Mouse (Mus musculus) small intestine, adult 2 months (tissue): ENCODE data around the gene Zfp790. TPM values are rescaled to one million over a fixed set of nuclear protein-coding genes. Genes with fewer than 3 reads are reported as not detected.
A peak's percentile ranks its signal among the peaks of the same experiment; 100 is the strongest.

Source experiments
- H3K27ac ChIP-seq: fragments of 200-500 bp; 2 replicates; pipeline ENCODE4 v1.5.1; 2012; ENCODE audit warnings: low read depth, low read length, control low read depth, inconsistent platforms; ENCODE audit not compliant: insufficient read depth
- H3K27me3 ChIP-seq: fragments of 200-500 bp; 2 replicates; pipeline ENCODE4 v1.6.1; 2012; ENCODE audit warnings: mild to moderate bottlenecking, moderate library complexity, low read length, inconsistent platforms; ENCODE audit not compliant: control insufficient read depth, insufficient read depth
- H3K36me3 ChIP-seq: fragments of 200-500 bp; 2 replicates; pipeline ENCODE4 v1.6.1; 2012; ENCODE audit warnings: mild to moderate bottlenecking, low read length, control low read depth, inconsistent platforms; ENCODE audit not compliant: control insufficient read depth, insufficient read depth
- H3K4me1 ChIP-seq: fragments of 200-500 bp; 2 replicates; pipeline ENCODE4 v1.6.1; 2012; ENCODE audit warnings: low read length, inconsistent platforms, mixed read lengths; ENCODE audit not compliant: control insufficient read depth, insufficient read depth, insufficient read length
- H3K4me3 ChIP-seq: fragments of 200-500 bp; 2 replicates; pipeline ENCODE4 v1.5.1; 2012; ENCODE audit warnings: low read depth, mild to moderate bottlenecking, control low read depth, inconsistent platforms, low read length, moderate library complexity
- CTCF ChIP-seq: fragments of 200-500 bp; IDR thresholded peaks from 2 replicates; pipeline ENCODE4 v1.5.1; 2012; ENCODE audit warnings: low read depth, mild to moderate bottlenecking, control low read depth, inconsistent platforms, low read length, moderate library complexity, mixed read lengths; ENCODE audit not compliant: insufficient replicate concordance, insufficient read length; ENCODE audit errors: extremely low read depth
- POLR2A ChIP-seq: fragments of 200-500 bp; IDR thresholded peaks from 2 replicates; pipeline ENCODE4 v1.6.1; 2012; ENCODE audit warnings: low read depth, mild to moderate bottlenecking, control low read depth, inconsistent platforms, low read length, moderate library complexity
- WGBS: fragments of 180-500 bp; shearing (Covaris S2); methylation state at CpG from one replicate; pipeline ENCODE4 v1.1.7; 2018; 5-methylcytosine and 5-hydroxymethylcytosine counted together
- polyA plus RNA-seq: library from polyadenylated mRNA; depleted of rRNA; stranded (reverse); fragments of >200 nt; gene quantifications from 2 replicates; pipeline ENCODE4 v1.2.3, GENCODE M21; 2012

Gene Zfp790
- polyA plus RNA-seq, 1 experiment: 0.86 TPM

DNA sequence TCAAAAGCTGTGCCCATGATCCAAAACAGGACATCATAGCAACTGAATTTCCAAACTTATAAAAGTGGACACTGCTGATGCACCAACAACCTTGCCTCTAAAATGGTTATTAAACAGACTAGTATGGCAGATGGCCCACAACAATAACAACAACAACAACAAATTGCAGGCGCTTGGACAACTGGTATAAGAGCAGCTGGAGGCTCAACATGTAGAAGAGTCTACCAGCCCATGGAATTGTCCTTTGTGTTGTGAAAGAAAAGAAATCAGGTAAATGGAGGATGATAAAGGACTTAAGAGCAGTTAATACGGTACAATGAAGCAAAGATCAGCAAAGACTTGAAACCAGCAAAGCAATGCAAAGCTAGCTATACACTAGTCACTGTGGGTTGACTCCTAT, 1.5 kb upstream of the Zfp790 start:
- H3K36me3 ChIP-seq: no peaks in the 10 kb centered on the region
- no peaks in the 10 kb centered on the region for H3K27me3 ChIP-seq
- TF ChIP-seq POLR2A (no peak), CTCF (no peak)
- no peak overlapping the region for H3K4me3 ChIP-seq
- no peak overlapping the region for H3K27ac ChIP-seq
- 87% methylated on average over 2 of the region's 2 CpGs for WGBS
- H3K4me1 ChIP-seq: peaks cover 3% of the 10 kb centered on the region; the same call in 1 of the 2 replicates

DNA sequence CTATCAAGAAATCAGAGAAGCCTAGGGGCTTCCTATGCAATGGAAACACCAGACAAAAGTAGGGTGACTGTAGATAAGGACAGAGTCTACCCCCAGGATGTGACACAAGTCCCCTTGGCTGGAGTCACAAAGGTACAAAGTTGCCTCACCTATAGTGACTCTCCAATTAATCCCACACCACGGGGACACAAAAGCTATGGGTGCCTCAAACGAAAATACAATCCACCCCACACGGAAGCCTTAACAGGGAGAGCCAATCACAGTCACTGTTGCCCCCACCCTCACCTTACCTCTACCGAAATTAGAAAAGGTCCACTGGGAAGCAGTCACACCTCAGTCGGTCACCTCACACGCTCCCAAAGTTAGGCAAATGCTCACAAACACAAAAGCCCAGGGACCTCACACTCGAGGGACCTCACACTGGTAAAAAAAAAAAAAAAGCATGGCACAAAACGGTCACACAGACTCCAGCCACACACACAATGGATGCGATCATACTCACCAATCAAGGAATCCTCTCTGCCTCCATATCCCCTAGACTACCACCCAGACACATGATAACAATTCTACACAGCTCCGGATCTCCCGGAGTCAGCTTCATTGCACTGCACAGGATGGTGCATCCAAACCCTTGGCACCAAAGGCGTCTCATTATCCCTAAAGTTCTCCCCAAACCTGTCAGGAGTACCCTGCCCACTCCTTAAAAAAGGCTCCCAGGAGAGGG, 691 bp upstream of the Zfp790 start:
- H3K36me3 ChIP-seq: no peaks in the 10 kb centered on the region
- H3K27ac ChIP-seq: no peak overlapping the region
- H3K4me1 ChIP-seq: peaks cover 3% of the 10 kb centered on the region; the same call in 1 of the 2 replicates
- H3K4me3 ChIP-seq: peak overlapping the region; percentile 92
- H3K27me3 ChIP-seq: no peaks in the 10 kb centered on the region
- 3% methylated on average over 12 of the region's 12 CpGs for WGBS
- TF ChIP-seq CTCF (no peak), POLR2A (no peak)

DNA sequence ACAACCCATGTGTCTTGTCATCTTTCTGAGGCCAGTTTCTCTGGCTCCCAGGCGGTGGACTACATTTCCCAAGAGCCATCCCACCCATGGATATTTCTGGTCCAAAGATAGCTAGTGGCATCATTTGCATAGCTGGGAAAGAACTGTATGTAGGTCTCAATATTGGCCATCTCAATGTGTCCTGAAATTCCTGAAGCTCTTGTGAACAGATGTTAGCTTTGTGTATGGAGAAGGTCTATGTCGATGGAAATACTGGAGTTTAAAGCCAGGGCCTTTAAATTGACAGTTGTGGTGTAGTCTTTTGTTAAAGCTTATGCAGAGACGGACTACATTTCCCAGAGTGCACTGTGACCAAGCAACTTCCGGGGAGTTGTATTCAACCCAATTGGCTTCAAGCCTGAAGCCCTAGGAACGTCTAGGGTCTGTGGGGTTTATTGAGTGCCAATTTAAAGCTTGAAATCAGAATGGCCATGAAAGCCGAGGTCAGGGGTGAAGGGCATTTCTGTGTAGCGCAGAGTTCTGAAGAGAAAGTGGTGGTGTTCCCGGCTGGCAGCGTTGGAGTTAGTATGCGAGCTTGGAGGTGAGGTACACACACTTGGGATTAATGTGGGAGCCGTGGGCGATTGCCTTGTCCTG, 2.8 kb downstream of the Zfp790 start:
- WGBS: 2% methylated on average over 12 of the region's 12 CpGs
- H3K4me1 ChIP-seq: peaks cover 3% of the 10 kb centered on the region; the same call in 1 of the 2 replicates

DNA sequence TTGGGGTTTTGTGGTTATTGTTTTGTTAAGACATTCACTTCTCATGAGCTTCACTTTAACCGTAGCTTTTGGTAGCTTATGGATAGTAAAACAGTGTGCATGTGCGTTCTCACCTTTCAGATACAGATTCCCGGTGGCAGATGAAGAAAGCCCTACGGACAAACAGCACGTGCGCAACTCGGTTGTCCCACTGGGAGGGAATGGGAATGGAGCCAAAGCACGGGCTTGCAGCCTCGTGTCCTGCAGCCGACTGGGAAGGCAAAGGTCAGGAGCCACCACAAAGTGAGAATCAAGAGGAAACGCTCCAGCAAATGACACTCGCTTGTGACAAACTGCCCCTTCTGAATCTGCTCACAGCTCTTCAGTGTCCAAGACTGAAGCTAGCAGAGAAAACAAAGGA, 12.1 kb downstream of the Zfp790 start:
- Histone ChIP-seq H3K36me3 (peaks cover 50% of the 10 kb centered on the region), H3K4me3 (no peak overlapping the region), H3K27ac (no peak overlapping the region), H3K4me1 (no peaks in the 10 kb centered on the region), H3K27me3 (no peaks in the 10 kb centered on the region)
- 92% methylated on average over 12 of the region's 12 CpGs for WGBS
- TF ChIP-seq POLR2A: no peak
- TF ChIP-seq CTCF: no peak

More for the DNA sequence above, 2.8 kb downstream of the Zfp790 start:
- Histone ChIP-seq H3K36me3 (peaks cover under 1% of the 10 kb centered on the region; the same call in 1 of the 2 replicates), H3K4me3 (peak overlapping the region; percentile 69), H3K27me3 (no peaks in the 10 kb centered on the region), H3K27ac (0 out of 2 replicates have a peak overlapping the region, but pooled peaks have one; percentile 14)
- no peak for TF ChIP-seq CTCF
- TF ChIP-seq POLR2A: no peak

DNA sequence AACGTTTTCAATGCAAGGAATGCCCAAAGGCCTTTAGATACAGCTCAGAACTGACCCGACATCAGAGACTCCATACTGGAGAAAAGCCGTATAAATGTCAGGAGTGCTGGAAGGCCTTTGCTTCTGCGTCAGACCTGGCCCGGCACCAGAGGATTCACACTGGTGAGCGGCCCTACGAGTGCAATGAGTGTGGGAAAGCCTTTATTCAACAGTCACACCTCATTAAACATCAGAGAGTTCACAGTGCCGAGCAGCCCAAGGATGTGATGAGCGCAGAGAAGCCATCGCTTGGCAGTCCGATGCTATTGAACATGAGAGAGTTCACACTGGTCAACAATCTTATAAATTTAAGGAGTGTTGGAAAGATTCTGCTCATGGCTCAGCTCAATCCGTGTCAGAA, 13.9 kb downstream of the Zfp790 start:
- Histone ChIP-seq H3K36me3 (peaks cover 46% of the 10 kb centered on the region), H3K4me1 (no peaks in the 10 kb centered on the region), H3K4me3 (no peak overlapping the region), H3K27me3 (no peaks in the 10 kb centered on the region), H3K27ac (no peak overlapping the region)
- no peak for TF ChIP-seq CTCF
- TF ChIP-seq POLR2A: no peak
- WGBS: 98% methylated on average over 12 of the region's 12 CpGs

DNA sequence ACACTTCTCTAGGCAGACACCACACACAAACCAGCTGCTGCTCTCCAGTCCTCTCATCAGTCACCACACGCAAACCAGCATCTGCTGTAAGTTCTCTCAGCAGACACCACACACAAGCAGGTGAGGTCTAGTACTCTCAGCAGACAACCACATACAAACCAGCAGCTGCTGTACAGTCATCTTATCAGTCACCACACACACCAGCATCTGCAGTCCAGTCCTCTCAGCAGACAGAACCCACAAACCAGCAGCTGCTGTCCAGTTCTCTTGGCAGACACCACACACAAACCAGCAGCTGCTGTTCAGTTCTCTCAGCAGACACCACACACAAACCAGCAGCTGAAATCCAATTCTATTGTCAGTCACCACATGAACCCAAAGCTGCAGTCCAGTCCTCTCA, 20.9 kb downstream of the Zfp790 start:
- Histone ChIP-seq H3K36me3 (0 out of 2 replicates have a peak, but pooled peaks cover 1% of the 10 kb centered on the region), H3K27me3 (no peaks in the 10 kb centered on the region), H3K4me3 (no peak overlapping the region), H3K4me1 (no peaks in the 10 kb centered on the region), H3K27ac (no peak overlapping the region)
- 91% methylated on average over 1 of the region's 1 CpGs for WGBS
- TF ChIP-seq CTCF (no peak), POLR2A (no peak)

DNA sequence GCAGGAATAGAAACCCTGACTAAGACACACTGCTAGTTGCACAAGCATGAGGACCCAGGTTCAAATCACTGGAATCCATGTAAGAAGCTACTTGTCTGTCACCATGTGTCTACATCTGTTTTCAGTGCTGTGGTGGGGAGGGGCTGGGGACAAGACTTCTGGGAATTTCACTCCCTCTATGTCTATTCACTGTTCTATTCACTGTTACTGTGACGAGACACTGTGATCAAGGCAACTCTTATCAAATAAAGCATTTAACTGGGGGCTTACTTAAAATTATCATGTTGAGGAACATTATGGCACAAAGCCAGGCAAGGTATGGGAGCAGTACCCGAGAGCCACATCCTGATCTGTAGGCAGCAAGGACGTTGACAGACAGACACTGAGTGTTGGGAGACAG, 23.3 kb downstream of the Zfp790 start:
- TF ChIP-seq POLR2A (no peak), CTCF (no peak)

More for the DNA sequence above, 23.3 kb downstream of the Zfp790 start:
- Histone ChIP-seq H3K36me3 (no peaks in the 10 kb centered on the region), H3K27ac (no peak overlapping the region), H3K27me3 (no peaks in the 10 kb centered on the region), H3K4me3 (no peak overlapping the region), H3K4me1 (no peaks in the 10 kb centered on the region)
- WGBS: 66% methylated on average over 3 of the region's 3 CpGs
